Mouse (Mus musculus) CH12.LX (cell line): ENCODE measurements around the gene A930004D18Rik. TPM values are rescaled to one million over a fixed set of nuclear protein-coding genes. Genes with fewer than 3 reads are reported as not detected.

Experiments
- DNase-seq: peaks from one replicate; pipeline ENCODE4 v3.0.0-alpha.2; 2013; ENCODE audit errors: extremely low read depth
- H3K27ac ChIP-seq: 2 replicates; pipeline ENCODE4 v1.5.1; 2012; ENCODE audit warnings: low read depth, mild to moderate bottlenecking, control low read depth, moderate library complexity; ENCODE audit not compliant: insufficient read depth
- H3K27me3 ChIP-seq: replicated peaks from 2 replicates; pipeline ENCODE3; 2012; ENCODE audit warnings: inconsistent platforms
- H3K36me3 ChIP-seq, 2 experiments: replicated peaks in 1 of 2; 2 replicates each; pipeline versions ENCODE3 to v1.6.1; 2012; ENCODE audit warnings: inconsistent platforms in 1 of 2, low read length in 1 of 2, mild to moderate bottlenecking in 1 of 2, mixed read lengths in 1 of 2, moderate library complexity in 1 of 2; ENCODE audit not compliant: control insufficient read depth in 1 of 2, insufficient read depth in 1 of 2
- H3K4me1 ChIP-seq, 2 experiments: 2 replicates each; pipeline ENCODE4 v1.6.1; 2012; ENCODE audit warnings: inconsistent platforms in 1 of 2, moderate library complexity in 1 of 2; ENCODE audit not compliant: insufficient read depth in 2 of 2, control insufficient read depth in 1 of 2
- H3K4me2 ChIP-seq: 2 replicates; pipeline ENCODE4 v1.6.1; 2012; ENCODE audit warnings: low read depth, mild to moderate bottlenecking, control low read depth; ENCODE audit not compliant: poor library complexity, insufficient read depth, severe bottlenecking
- H3K4me3 ChIP-seq, 3 experiments: fragments of 150-350 bp in 1 of 3; sonication (generic) in 1 of 3; replicated peaks in 1 of 3; 2 replicates each; pipeline versions ENCODE3 to v1.5.1; 2011 to 2012; ENCODE audit warnings: low read depth in 2 of 3, low read length in 2 of 3, mild to moderate bottlenecking in 2 of 3, moderate library complexity in 2 of 3, control low read depth in 1 of 3, improper control_type of control experiment in 1 of 3, inconsistent platforms in 1 of 3, mixed read lengths in 1 of 3; ENCODE audit not compliant: poor library complexity in 1 of 3
- H3K79me2 ChIP-seq: replicated peaks from 2 replicates; pipeline ENCODE4 v1.6.1; 2012; ENCODE audit warnings: mild to moderate bottlenecking, moderate library complexity; ENCODE audit not compliant: control insufficient read depth, poor library complexity, insufficient read depth, severe bottlenecking; ENCODE audit errors: extremely low read depth
- H3K9ac ChIP-seq: 2 replicates; pipeline ENCODE4 v1.6.1; 2012; ENCODE audit warnings: low read depth, mild to moderate bottlenecking, control low read depth, moderate library complexity; ENCODE audit not compliant: insufficient read depth
- H3K9me3 ChIP-seq: replicated peaks from 2 replicates; pipeline ENCODE3; 2012; ENCODE audit warnings: low read length, inconsistent platforms, mixed read lengths
- BHLHE40 ChIP-seq: IDR thresholded peaks from 2 replicates; pipeline ENCODE4 v1.6.1; 2011; ENCODE audit warnings: mild to moderate bottlenecking, low read depth, low read length, improper control_type of control experiment
- CHD1 ChIP-seq: IDR thresholded peaks from 2 replicates; pipeline ENCODE4 v1.6.1; 2012; ENCODE audit warnings: low read depth, low read length, improper control_type of control experiment, inconsistent platforms
- CHD2 ChIP-seq: IDR thresholded peaks from 2 replicates; pipeline ENCODE4 v1.6.1; 2011; ENCODE audit warnings: low read length, improper control_type of control experiment
- ELF1 ChIP-seq: IDR thresholded peaks from 2 replicates; pipeline ENCODE4 v1.6.1; 2014; ENCODE audit warnings: low read depth, mild to moderate bottlenecking, inconsistent platforms, low read length, improper control_type of control experiment
- EP300 ChIP-seq: IDR thresholded peaks from 2 replicates; pipeline ENCODE4 v1.6.1; 2011; ENCODE audit warnings: low read length, improper control_type of control experiment
- GABPA ChIP-seq: IDR thresholded peaks from 2 replicates; pipeline ENCODE4 v1.6.1; 2012; ENCODE audit warnings: low read depth, low read length, improper control_type of control experiment, inconsistent platforms; ENCODE audit not compliant: insufficient replicate concordance
- HCFC1 ChIP-seq: IDR thresholded peaks from 2 replicates; pipeline ENCODE4 v1.6.1; 2012; ENCODE audit warnings: low read depth, mild to moderate bottlenecking, inconsistent platforms, low read length, improper control_type of control experiment
- IRF4 ChIP-seq: IDR thresholded peaks from 2 replicates; pipeline ENCODE4 v1.6.1; 2014; ENCODE audit warnings: low read depth, mild to moderate bottlenecking, inconsistent platforms, low read length, improper control_type of control experiment
- KAT2A ChIP-seq: IDR thresholded peaks from 2 replicates; pipeline ENCODE4 v1.6.1; 2012; ENCODE audit warnings: low read length, improper control_type of control experiment, inconsistent platforms; ENCODE audit not compliant: insufficient replicate concordance
- NELFE ChIP-seq: IDR thresholded peaks from 2 replicates; pipeline ENCODE4 v1.6.1; 2011; ENCODE audit warnings: low read depth, low read length, improper control_type of control experiment
- PAX5 ChIP-seq: IDR thresholded peaks from 2 replicates; pipeline ENCODE4 v1.6.1; 2012; ENCODE audit warnings: low read length, inconsistent platforms, mixed read lengths
- TBP ChIP-seq: conservative IDR thresholded peaks from 2 replicates; pipeline ENCODE4 v1.6.1; 2011; ENCODE audit warnings: low read depth, low read length, improper control_type of control experiment
- TCF12 ChIP-seq: IDR thresholded peaks from 2 replicates; pipeline ENCODE4 v1.6.1; 2014; ENCODE audit warnings: low read depth, mild to moderate bottlenecking, inconsistent platforms, low read length, improper control_type of control experiment
- UBTF ChIP-seq: IDR thresholded peaks from 2 replicates; pipeline ENCODE4 v1.6.1; 2012; ENCODE audit warnings: low read depth, mild to moderate bottlenecking, inconsistent platforms, low read length, improper control_type of control experiment, moderate library complexity
- USF1 ChIP-seq: IDR thresholded peaks from 2 replicates; pipeline ENCODE4 v1.6.1; 2014; ENCODE audit warnings: low read depth, mild to moderate bottlenecking, inconsistent platforms, low read length, improper control_type of control experiment
- ZC3H11A ChIP-seq: IDR thresholded peaks from 2 replicates; pipeline ENCODE4 v1.6.1; 2012; ENCODE audit warnings: low read depth, mild to moderate bottlenecking, inconsistent platforms, low read length, improper control_type of control experiment
- ZKSCAN1 ChIP-seq: IDR thresholded peaks from 2 replicates; pipeline ENCODE4 v1.6.1; 2012; ENCODE audit warnings: low read depth, inconsistent platforms, low read length, improper control_type of control experiment, borderline replicate concordance
- ZMIZ1 ChIP-seq: IDR thresholded peaks from 2 replicates; pipeline ENCODE4 v1.6.1; 2012; ENCODE audit warnings: low read depth, mild to moderate bottlenecking, inconsistent platforms, low read length, improper control_type of control experiment
- ZNF384 ChIP-seq: IDR thresholded peaks from 2 replicates; pipeline ENCODE4 v1.6.1; 2012; ENCODE audit warnings: low read depth, low read length, improper control_type of control experiment, inconsistent platforms
- dilution Hi-C: fragments of 300-500 bp; cut with MboI; formaldehyde crosslinking; loops from 2 replicates; pipeline ENCODE4 v1.14.3; 2020; ENCODE audit warnings: low sequenced_read_pairs; ENCODE audit not compliant: extremely low pct_unique_long_range_greater_than_20kb, extremely low pct_ligation_motif_present
- in situ Hi-C: fragments of 300-500 bp; cut with MboI; formaldehyde crosslinking; loops from 3 replicates; pipeline ENCODE4 v1.14.3; 2019; ENCODE audit warnings: low sequenced_read_pairs, low pct_ligation_motif_present, low pct_unique_long_range_greater_than_20kb, mixed read lengths
- polyA plus RNA-seq: library from polyadenylated mRNA; unstranded; fragments of >175 nt; gene quantifications from 2 replicates; pipeline ENCODE4 v1.2.1, GENCODE M21; 2012; ENCODE audit warnings: low read depth; ENCODE audit not compliant: insufficient read length
- total RNA-seq, 2 experiments: library from RNA; depleted of rRNA; stranded (reverse); fragments of 300-350 nt in 1 of 2; fragments of >200 nt in 1 of 2; gene quantifications; 2 replicates each; pipeline ENCODE4 v1.2.3; 2012 to 2014

The A930004D18Rik gene
- total and polyA plus RNA-seq, 3 experiments = 0.15 to 1.7 (median 0.72) TPM

GRCm38 (mm10) chr2:17996858-17997257 lies 40.7 kb downstream of the A930004D18Rik start, which contains the start of gene H2al2a:
Gene H2al2a (minus strand): TSS chr2:17996958.
- H3K4me2 ChIP-seq = no peak within 1 kb of the TSS
- no peaks in the 10 kb centered on the region for H3K27me3 ChIP-seq
- no peak for DNase-seq
- TF ChIP-seq CHD1 (no peak), UBTF (no peak), TBP (no peak), ELF1 (no peak), BHLHE40 (no peak), ZMIZ1 (no peak), GABPA (no peak), USF1 (no peak), ZC3H11A (no peak), CHD2 (no peak), ZKSCAN1 (no peak), PAX5 (no peak), ZNF384 (no peak), KAT2A (no peak), HCFC1 (no peak), TCF12 (no peak), NELFE (no peak)
- TF ChIP-seq, all 38 proteins: peak for 0
- Histone ChIP-seq H3K4me3 (no peak within 1 kb of the TSS), H3K9ac (no peak within 1 kb of the TSS), H3K27ac (no peak within 1 kb of the TSS), H3K4me1 (no peaks in the 10 kb centered on the region), H3K9me3 (no peaks in the 10 kb centered on the region), H3K36me3 (no peaks in the 10 kb centered on the region), H3K79me2 (no peaks in the 10 kb centered on the region)
- dilution Hi-C loops (no loop called here), in situ Hi-C loops (no loop called here)

DNA sequence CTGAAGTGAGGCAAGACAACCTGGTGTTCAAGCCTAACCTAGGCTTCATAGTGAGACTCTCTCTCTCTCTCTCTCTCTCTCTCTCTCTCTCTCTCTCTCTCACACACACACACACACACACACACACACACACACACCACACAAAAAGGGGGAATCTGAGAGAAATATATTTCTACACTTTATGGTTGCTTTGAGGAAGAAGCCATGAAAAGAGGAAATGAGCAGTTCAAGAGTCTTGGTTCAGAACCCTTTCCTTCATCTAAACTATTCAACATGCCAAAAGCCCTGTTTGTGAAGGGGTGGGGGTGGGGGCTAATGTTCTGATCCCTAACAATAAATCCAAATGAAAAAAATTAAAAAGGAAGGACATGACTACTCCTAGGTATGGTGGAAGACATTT lies 48.0 kb downstream of the A930004D18Rik start:
- DNase-seq = peak; percentile 14
- in situ Hi-C loops (no loop called here), dilution Hi-C loops (no loop called here)
- no peak overlapping the region for H3K4me2 ChIP-seq
- no peak overlapping the region for H3K9ac ChIP-seq
- no peaks in the 10 kb centered on the region for H3K27me3 ChIP-seq
- no peak overlapping the region for H3K4me3 ChIP-seq
- H3K79me2 ChIP-seq = no peaks in the 10 kb centered on the region
- H3K4me1 ChIP-seq = peaks cover 0 to 11% of the 10 kb centered on the region in 2 experiments; a peak in 2 of 4 replicates
- no peak for TF ChIP-seq CHD1
- peak; percentile 36; the same call in 1 of the 2 replicates for TF ChIP-seq EP300
- peak; percentile 15; the same call in 1 of the 2 replicates for TF ChIP-seq IRF4
- H3K36me3 ChIP-seq = no peaks in the 10 kb centered on the region
- no peak overlapping the region for H3K27ac ChIP-seq
- H3K9me3 ChIP-seq = peaks cover 2% of the 10 kb centered on the region
